Mouse (Mus musculus): Measurements from ENCODE around the gene Creb3l1.

Gene Creb3l1

DNA sequence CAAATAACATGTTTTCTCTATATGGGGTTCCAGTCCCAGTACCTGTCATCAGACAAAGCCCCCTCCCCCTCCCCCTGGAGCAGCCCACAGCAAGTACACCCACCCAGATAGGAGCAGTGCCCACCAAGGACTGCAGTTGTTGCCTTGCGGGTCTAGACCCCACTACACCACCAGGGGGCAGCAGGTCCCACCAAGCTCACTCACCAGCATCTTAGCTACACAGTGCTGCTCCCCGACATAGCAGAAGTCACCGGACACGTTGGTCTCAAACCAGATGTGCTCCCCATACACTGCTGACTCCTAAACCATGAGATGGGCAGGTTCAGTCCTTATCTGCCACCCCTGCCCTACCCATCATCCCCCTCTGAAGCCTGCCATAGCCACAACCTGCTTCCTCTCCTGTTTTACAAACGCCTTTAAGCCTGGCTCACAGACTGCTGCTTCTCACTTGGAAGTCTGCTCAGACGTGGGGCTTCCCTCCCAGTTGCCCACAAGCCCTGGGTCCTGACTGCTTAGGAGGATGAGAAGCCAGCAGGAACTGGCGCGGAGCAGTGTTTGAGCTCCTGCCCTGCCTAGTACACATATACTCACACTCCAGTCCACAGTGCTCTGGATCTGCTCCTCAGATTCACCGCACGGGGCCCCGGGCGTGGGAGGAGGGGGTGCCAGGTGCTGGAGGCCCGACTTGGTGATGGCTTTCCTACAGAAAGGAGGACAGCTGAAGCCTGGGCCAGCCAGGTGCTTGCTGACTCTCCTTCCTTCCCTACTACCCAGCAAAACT is 79.9 kb downstream of the Creb3l1 start:
- DNase-seq (ENCODE audit: low spot score in 2 of 2) = peak in 1 of 2 experiments; percentile 69

DNA sequence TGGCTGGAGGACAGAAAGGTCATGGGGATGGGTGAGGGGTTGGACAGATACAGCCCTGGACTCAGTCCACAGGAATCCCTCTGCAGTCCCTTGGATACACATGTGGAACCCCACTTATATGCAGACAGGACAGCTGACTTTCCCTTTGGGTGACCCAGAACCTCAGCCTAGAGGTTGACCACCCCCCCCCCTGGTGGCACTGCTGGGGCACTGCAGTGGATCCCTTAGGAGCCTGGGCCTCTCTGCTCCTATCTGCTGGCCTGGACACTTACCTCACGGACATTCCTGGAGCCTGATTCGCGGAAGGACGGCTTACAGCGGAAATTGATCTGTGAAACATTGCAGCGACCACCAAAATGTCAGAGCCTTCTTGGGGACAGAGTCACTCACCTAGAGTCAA is 81.9 kb downstream of the Creb3l1 start:
- no peak for DNase-seq (ENCODE audit: low spot score in 2 of 2)

DNA sequence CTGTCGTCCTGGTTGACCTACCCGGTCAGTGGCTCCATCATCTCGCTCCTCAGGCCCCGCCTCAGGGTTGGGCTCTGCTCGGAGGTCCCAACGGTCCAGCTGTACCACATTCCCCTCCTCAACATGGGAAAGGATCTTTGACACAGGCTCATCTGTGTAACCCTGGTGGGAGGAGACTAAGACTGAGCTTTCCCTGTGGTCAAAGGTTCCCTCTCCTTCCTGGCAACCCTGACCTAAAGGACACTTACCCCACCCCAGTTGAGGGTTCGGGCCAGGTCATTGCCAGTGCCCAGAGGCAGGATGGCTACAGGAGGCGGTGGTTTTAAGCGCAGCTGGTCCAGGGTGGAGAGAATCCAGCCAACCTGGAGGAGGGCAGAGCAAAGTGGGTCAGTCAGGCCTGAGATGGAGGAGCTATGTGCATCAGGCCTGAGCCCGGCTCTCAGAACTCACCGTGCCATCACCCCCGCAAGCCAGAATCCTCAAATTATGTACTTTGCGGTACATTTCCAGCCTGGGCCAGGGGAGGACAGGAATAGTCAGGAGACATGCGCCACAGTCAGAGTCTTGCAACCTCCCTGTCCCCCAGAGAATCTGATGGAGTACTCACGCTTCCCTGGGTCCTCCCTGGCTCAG is 84.9 kb downstream of the Creb3l1 start:
- no peak for DNase-seq (ENCODE audit: low spot score in 2 of 2)

DNA sequence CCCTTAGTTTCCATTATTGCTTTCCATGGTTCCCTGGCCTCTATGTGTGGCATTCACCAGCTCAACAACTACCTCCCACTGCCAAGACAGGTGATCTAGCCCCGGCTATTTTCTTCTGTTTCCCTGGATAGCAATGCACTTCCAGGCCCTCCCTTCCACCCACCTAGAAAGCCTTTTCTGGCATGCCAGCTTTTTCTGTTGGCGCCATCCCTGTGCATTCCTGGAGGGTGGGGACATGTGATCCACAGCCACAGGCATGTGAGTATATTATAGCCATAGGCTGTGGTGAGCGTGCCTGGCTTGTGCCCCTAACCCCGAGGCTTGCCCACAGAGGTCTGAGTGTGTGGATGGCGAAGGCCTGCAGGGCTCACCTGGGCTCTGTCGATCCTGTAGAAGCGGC is 88.1 kb downstream of the Creb3l1 start:
- no peak for DNase-seq (ENCODE audit: low spot score in 2 of 2)

DNA sequence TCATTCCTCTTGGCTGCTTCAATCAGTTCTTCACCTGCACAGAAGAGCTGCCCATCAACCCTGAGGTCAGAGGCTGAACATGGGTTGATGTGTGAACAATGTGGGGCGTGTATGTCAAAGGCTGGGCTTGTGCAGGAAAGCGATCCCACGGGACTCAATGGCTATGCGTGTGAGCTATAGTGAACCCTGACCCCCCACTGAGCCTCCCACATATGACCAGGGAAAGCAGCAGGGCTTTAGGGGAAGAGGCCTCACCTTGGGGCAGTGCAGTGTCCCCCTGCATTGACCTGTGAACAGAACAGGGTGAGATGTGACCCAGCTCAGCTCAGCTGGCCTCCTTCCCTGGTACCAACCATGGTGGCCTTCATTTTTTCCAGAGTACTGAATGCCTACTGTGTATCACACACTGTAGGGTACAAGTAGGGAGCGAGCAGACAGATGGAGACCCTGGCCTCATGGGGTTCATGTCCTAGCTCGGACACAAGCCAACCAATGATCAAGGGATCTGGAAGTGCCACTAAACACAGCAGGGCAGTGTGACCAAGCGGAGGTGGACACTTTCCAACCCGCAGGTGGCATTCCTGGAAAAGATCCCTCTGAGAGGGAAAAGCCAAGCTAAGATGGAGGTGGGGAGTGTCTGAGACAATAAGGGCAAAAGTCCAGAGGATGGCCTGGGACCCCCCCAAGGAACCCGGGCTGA is 89.3 kb downstream of the Creb3l1 start:
- DNase-seq (ENCODE audit: low spot score in 2 of 2) = no peak

DNA sequence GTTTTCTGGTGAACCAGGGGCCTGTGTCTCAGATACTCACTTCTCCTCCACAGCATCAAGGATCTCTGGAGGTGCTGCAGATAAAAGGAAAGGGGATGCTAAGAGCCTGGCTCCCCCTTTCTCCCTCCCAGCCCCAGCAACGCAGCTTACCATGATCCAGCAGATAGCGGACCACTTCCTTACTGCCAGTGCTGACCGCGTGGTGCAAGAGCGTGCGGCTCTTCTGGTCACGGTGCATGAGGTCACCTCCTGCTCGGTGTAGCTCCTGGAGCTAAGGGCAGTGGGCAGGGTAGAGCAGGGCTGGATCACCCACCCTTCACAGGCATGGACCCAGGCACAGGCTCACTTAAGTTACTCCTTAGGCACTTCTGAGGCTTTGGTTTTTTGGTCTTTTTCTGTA is 90.3 kb downstream of the Creb3l1 start:
- DNase-seq (ENCODE audit: low spot score in 2 of 2) = no peak

DNA sequence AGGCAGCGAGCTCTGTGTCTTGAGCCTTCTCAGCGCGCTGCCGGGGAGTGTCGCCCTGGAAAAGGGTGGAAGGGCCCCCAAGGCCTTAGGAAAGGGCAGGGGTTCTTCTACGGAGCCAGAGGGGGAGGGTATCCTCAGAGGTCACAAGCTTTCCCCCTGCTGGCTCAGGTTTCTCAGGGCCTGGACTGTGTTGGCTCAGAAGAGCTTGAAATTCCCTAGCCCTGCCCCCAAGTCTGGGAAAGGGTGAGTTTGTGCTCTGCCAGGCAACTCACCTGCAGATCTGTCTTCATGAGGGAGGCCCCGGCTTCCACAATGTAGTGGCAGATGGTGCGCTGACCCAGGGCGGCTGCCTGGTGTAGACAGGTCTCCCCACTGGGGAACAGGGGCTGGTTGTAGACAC is 90.8 kb downstream of the Creb3l1 start:
- DNase-seq (ENCODE audit: low spot score in 2 of 2) = no peak

DNA sequence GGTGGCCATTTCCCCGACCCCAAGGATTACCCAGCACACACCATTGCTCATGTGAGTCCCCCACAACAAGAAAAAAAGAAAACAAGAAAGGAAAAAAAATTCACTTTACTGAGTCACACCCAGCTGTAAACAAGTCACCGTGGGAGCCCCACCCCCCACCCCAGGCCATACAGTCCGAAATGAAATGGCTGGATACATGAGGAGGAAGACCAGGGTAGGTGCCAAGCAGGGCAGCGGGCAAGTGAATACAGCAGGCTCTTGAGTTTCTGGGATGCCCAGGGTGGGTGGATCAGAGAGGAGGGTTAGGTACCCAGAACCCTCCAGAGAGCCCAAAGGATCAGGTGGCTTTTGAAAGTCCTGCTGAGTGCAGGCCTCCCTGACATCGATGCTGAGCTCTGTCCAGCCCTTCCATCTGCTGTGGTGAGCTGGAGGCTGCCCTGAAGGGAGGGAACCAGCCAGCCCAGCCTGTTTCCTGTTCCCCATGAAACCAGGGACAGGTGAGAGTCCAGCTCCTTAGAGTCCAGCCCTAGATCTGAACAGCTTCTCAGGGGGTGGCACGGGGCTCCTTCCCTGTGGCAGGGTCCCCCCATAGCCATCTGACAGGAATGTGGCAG is 91.5 kb downstream of the Creb3l1 start:
- DNase-seq (ENCODE audit: low spot score in 2 of 2) = no peak
